Mouse (Mus musculus): ENCODE measurements around the gene Mff.

DNA sequence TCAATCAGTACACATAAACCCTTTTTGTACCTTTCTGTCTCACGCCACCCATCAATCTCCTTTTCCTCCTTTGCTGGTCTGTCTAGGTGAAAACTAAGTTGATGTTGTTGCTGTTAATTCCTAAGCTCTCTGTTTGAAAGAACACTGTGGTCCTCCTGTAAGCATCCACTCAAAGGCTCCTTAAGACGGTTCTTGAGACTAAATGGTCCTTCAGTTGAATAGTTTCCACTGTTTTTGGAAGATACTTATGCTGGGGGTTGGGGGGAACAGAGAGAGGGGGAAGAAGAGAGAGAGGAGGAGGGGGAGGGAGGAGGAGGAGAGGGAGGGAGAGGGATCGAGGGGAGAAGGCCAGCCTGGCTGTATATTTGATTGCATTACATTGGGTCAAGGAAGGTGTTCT, 58.9 kb downstream of the Mff start:
- no peak for TF ChIP-seq CTCF (conservative IDR thresholded peaks at IDR 0.05; ENCODE audit: low read length)
- no peak for TF ChIP-seq POU5F1 (IDR thresholded peaks at IDR 0.05; ENCODE audit: borderline replicate concordance, low read length)
- TF ChIP-seq NANOG (IDR thresholded peaks at IDR 0.05; ENCODE audit: borderline replicate concordance, low read length) = no peak

Data from E14TG2a.4 (cell line).